Mouse (Mus musculus): ENCODE measurements at regions not wholly inside any gene's neighbourhood (a gene's known extent, or its start where the extent isn't known, plus 50 kb on each side); places are given as distances from the start of the nearest gene placed in this dataset.

- Histone ChIP-seq H3K27me3 (ENCODE audit: control insufficient read depth, insufficient read depth, low read length) (no peaks in the 10 kb centered on the region), H3K4me1 (ENCODE audit: control insufficient read depth, insufficient read depth, low read length) (peaks cover 6% of the 10 kb centered on the region; the same call in 1 of the 2 replicates), H3K4me2 (no peak overlapping the region), H3K27ac (ENCODE audit: low read depth, low read length) (no peak overlapping the region), H3K9me3 (replicated peaks; ENCODE audit: control insufficient read depth, low read length) (no peaks in the 10 kb centered on the region), H3K36me3 (ENCODE audit: control insufficient read depth, insufficient read depth, low read length) (no peaks in the 10 kb centered on the region), H3K4me3 (ENCODE audit: low read depth, low read length) (no peak overlapping the region), H3K9ac (ENCODE audit: low read depth, low read length) (no peak overlapping the region)
- WGBS (ENCODE audit: insufficient replicate concordance): 38% methylated on average over 10 of the region's 10 CpGs
- ATAC-seq (replicated peaks; ENCODE audit: insufficient number of reproducible peaks, low FRiP score, low TSS enrichment): no peak
These were observed 124.2 kb upstream of the Ctnnb1 start for GRCm38 (mm10) chr9:120804760-120805294.

- no peaks in the 10 kb centered on the region for H3K27me3 ChIP-seq (ENCODE audit: control insufficient read depth, insufficient read depth, low read length)
These were observed 120.1 kb upstream of the Ctnnb1 start for GRCm38 (mm10) chr9:120808741-120809425.

GRCm38 (mm10) chr9:120811522-120811921 is 117.5 kb upstream of the Ctnnb1 start:
- Histone ChIP-seq H3K27ac (ENCODE audit: low read depth, low read length) (no peak overlapping the region), H3K9me3 (replicated peaks; ENCODE audit: control insufficient read depth, low read length) (no peaks in the 10 kb centered on the region), H3K9ac (ENCODE audit: low read depth, low read length) (no peak overlapping the region), H3K36me3 (ENCODE audit: control insufficient read depth, insufficient read depth, low read length) (no peaks in the 10 kb centered on the region), H3K4me2 (no peak overlapping the region), H3K4me1 (ENCODE audit: control insufficient read depth, insufficient read depth, low read length) (0 out of 2 replicates have a peak, but pooled peaks cover 8% of the 10 kb centered on the region), H3K27me3 (ENCODE audit: control insufficient read depth, insufficient read depth, low read length) (no peaks in the 10 kb centered on the region), H3K4me3 (ENCODE audit: low read depth, low read length) (no peak overlapping the region)
- ATAC-seq (replicated peaks; ENCODE audit: insufficient number of reproducible peaks, low FRiP score, low TSS enrichment): no peak
- 66% methylated on average over 3 of the region's 3 CpGs for WGBS (ENCODE audit: insufficient replicate concordance)

More at GRCm38 (mm10) chr9:120808741-120809425, 120.1 kb upstream of the Ctnnb1 start:
- ATAC-seq (replicated peaks; ENCODE audit: insufficient number of reproducible peaks, low FRiP score, low TSS enrichment): no peak
- no peak overlapping the region for H3K9ac ChIP-seq (ENCODE audit: low read depth, low read length)
- H3K36me3 ChIP-seq (ENCODE audit: control insufficient read depth, insufficient read depth, low read length): no peaks in the 10 kb centered on the region
- no peak overlapping the region for H3K4me2 ChIP-seq
- no peak overlapping the region for H3K27ac ChIP-seq (ENCODE audit: low read depth, low read length)
- WGBS (ENCODE audit: insufficient replicate concordance): 59% methylated on average over 4 of the region's 4 CpGs
- H3K4me3 ChIP-seq (ENCODE audit: low read depth, low read length): no peak overlapping the region
- no peaks in the 10 kb centered on the region for H3K9me3 ChIP-seq (replicated peaks; ENCODE audit: control insufficient read depth, low read length)
- H3K4me1 ChIP-seq (ENCODE audit: control insufficient read depth, insufficient read depth, low read length): peaks cover 11% of the 10 kb centered on the region; the same call in 1 of the 2 replicates

- no peaks in the 10 kb centered on the region for H3K9me3 ChIP-seq (replicated peaks; ENCODE audit: control insufficient read depth, low read length)
- 56% methylated on average over 17 of the region's 17 CpGs for WGBS (ENCODE audit: insufficient replicate concordance)
- no peak overlapping the region for H3K9ac ChIP-seq (ENCODE audit: low read depth, low read length)
- H3K36me3 ChIP-seq (ENCODE audit: control insufficient read depth, insufficient read depth, low read length): no peaks in the 10 kb centered on the region
- no peak overlapping the region for H3K4me3 ChIP-seq (ENCODE audit: low read depth, low read length)
- H3K27ac ChIP-seq (ENCODE audit: low read depth, low read length): no peak overlapping the region
- H3K4me1 ChIP-seq (ENCODE audit: control insufficient read depth, insufficient read depth, low read length): 0 out of 2 replicates have a peak, but pooled peaks cover 5% of the 10 kb centered on the region
- no peak overlapping the region for H3K4me2 ChIP-seq
- no peaks in the 10 kb centered on the region for H3K27me3 ChIP-seq (ENCODE audit: control insufficient read depth, insufficient read depth, low read length)
- no peak for ATAC-seq (replicated peaks; ENCODE audit: insufficient number of reproducible peaks, low FRiP score, low TSS enrichment)
These were observed 116.3 kb upstream of the Ctnnb1 start for GRCm38 (mm10) chr9:120812667-120813210.

GRCm38 (mm10) chr9:120814286-120814685 is 114.7 kb upstream of the Ctnnb1 start:
- Histone ChIP-seq H3K9me3 (replicated peaks; ENCODE audit: control insufficient read depth, low read length) (no peaks in the 10 kb centered on the region), H3K36me3 (ENCODE audit: control insufficient read depth, insufficient read depth, low read length) (no peaks in the 10 kb centered on the region), H3K9ac (ENCODE audit: low read depth, low read length) (no peak overlapping the region), H3K27ac (ENCODE audit: low read depth, low read length) (no peak overlapping the region), H3K4me2 (no peak overlapping the region), H3K4me3 (ENCODE audit: low read depth, low read length) (no peak overlapping the region), H3K4me1 (ENCODE audit: control insufficient read depth, insufficient read depth, low read length) (0 out of 2 replicates have a peak, but pooled peaks cover 5% of the 10 kb centered on the region), H3K27me3 (ENCODE audit: control insufficient read depth, insufficient read depth, low read length) (no peaks in the 10 kb centered on the region)
- no peak for ATAC-seq (replicated peaks; ENCODE audit: insufficient number of reproducible peaks, low FRiP score, low TSS enrichment)
- WGBS (ENCODE audit: insufficient replicate concordance): 77% methylated on average over 4 of the region's 4 CpGs

- no peak for ATAC-seq (replicated peaks; ENCODE audit: insufficient number of reproducible peaks, low FRiP score, low TSS enrichment)
- WGBS (ENCODE audit: insufficient replicate concordance): 91% methylated on average over 22 of the region's 22 CpGs
These were observed 110.2 kb upstream of the Ctnnb1 start for GRCm38 (mm10) chr9:120818726-120819317.

GRCm38 (mm10) chr9:120820892-120821291 is 108.1 kb upstream of the Ctnnb1 start:
- no peak overlapping the region for H3K4me2 ChIP-seq
- no peaks in the 10 kb centered on the region for H3K27me3 ChIP-seq (ENCODE audit: control insufficient read depth, insufficient read depth, low read length)
- 64% methylated on average over 6 of the region's 6 CpGs for WGBS (ENCODE audit: insufficient replicate concordance)
- ATAC-seq (replicated peaks; ENCODE audit: insufficient number of reproducible peaks, low FRiP score, low TSS enrichment): no peak
- H3K9me3 ChIP-seq (replicated peaks; ENCODE audit: control insufficient read depth, low read length): no peaks in the 10 kb centered on the region
- no peak overlapping the region for H3K27ac ChIP-seq (ENCODE audit: low read depth, low read length)
- H3K36me3 ChIP-seq (ENCODE audit: control insufficient read depth, insufficient read depth, low read length): no peaks in the 10 kb centered on the region
- no peaks in the 10 kb centered on the region for H3K4me1 ChIP-seq (ENCODE audit: control insufficient read depth, insufficient read depth, low read length)
- no peak overlapping the region for H3K4me3 ChIP-seq (ENCODE audit: low read depth, low read length)
- H3K9ac ChIP-seq (ENCODE audit: low read depth, low read length): no peak overlapping the region

More at GRCm38 (mm10) chr9:120818726-120819317, 110.2 kb upstream of the Ctnnb1 start:
- Histone ChIP-seq H3K4me2 (no peak overlapping the region), H3K4me1 (ENCODE audit: control insufficient read depth, insufficient read depth, low read length) (no peaks in the 10 kb centered on the region), H3K27me3 (ENCODE audit: control insufficient read depth, insufficient read depth, low read length) (no peaks in the 10 kb centered on the region), H3K9me3 (replicated peaks; ENCODE audit: control insufficient read depth, low read length) (no peaks in the 10 kb centered on the region), H3K27ac (ENCODE audit: low read depth, low read length) (no peak overlapping the region), H3K9ac (ENCODE audit: low read depth, low read length) (no peak overlapping the region), H3K4me3 (ENCODE audit: low read depth, low read length) (no peak overlapping the region), H3K36me3 (ENCODE audit: control insufficient read depth, insufficient read depth, low read length) (no peaks in the 10 kb centered on the region)

- Histone ChIP-seq H3K27me3 (ENCODE audit: control insufficient read depth, insufficient read depth, low read length) (no peaks in the 10 kb centered on the region), H3K36me3 (ENCODE audit: control insufficient read depth, insufficient read depth, low read length) (no peaks in the 10 kb centered on the region), H3K9me3 (replicated peaks; ENCODE audit: control insufficient read depth, low read length) (no peaks in the 10 kb centered on the region), H3K4me2 (no peak overlapping the region), H3K9ac (ENCODE audit: low read depth, low read length) (no peak overlapping the region), H3K4me3 (ENCODE audit: low read depth, low read length) (no peak overlapping the region), H3K27ac (ENCODE audit: low read depth, low read length) (no peak overlapping the region), H3K4me1 (ENCODE audit: control insufficient read depth, insufficient read depth, low read length) (no peaks in the 10 kb centered on the region)
- 74% methylated on average over 6 of the region's 6 CpGs for WGBS (ENCODE audit: insufficient replicate concordance)
- no peak for ATAC-seq (replicated peaks; ENCODE audit: insufficient number of reproducible peaks, low FRiP score, low TSS enrichment)
These were observed 105.6 kb upstream of the Ctnnb1 start for GRCm38 (mm10) chr9:120823397-120823796.
